Mouse (Mus musculus) midbrain, embryonic 14.5 days (tissue): ENCODE results near the gene Gm20388. TPM values are rescaled to one million over a fixed set of nuclear protein-coding genes. Genes with fewer than 3 reads are reported as not detected.

Source experiments
- ATAC-seq: fragments of 200-750 bp; cut with Nextera tagmentation; 2 replicates; pipeline ENCODE4 v1.8.0; 2017; ENCODE audit warnings: moderate number of reproducible peaks, moderate library complexity; ENCODE audit not compliant: low FRiP score, low TSS enrichment
- DNase-seq: peaks from one replicate; pipeline ENCODE4 v3.0.0-alpha.2; 2015
- H3K27ac ChIP-seq: fragments of 300-500 bp; sonication (generic); replicated peaks from 2 replicates; pipeline ENCODE4 v1.5.1; 2014; ENCODE audit warnings: mild to moderate bottlenecking, low read depth, low read length, moderate library complexity
- H3K27me3 ChIP-seq: fragments of 300-500 bp; sonication (generic); 2 replicates; pipeline ENCODE4 v1.6.1; 2014; ENCODE audit warnings: low read length, control low read depth, mixed read lengths; ENCODE audit not compliant: control insufficient read depth, insufficient read depth
- H3K36me3 ChIP-seq: fragments of 300-500 bp; sonication (generic); 2 replicates; pipeline ENCODE4 v1.6.1; 2014; ENCODE audit warnings: low read length, control low read depth; ENCODE audit not compliant: control insufficient read depth, insufficient read depth
- H3K4me1 ChIP-seq: fragments of 300-500 bp; sonication (generic); 2 replicates; pipeline ENCODE4 v1.6.1; 2014; ENCODE audit warnings: mild to moderate bottlenecking, antibody characterized with exemption, low read length, control low read depth; ENCODE audit not compliant: control insufficient read depth, insufficient read depth
- H3K4me2 ChIP-seq: fragments of 300-500 bp; sonication (generic); 2 replicates; pipeline ENCODE4 v1.6.1; 2014; ENCODE audit warnings: mild to moderate bottlenecking, low read length, moderate library complexity
- H3K4me3 ChIP-seq: fragments of 300-500 bp; sonication (generic); replicated peaks from 2 replicates; pipeline ENCODE4 v1.5.1; 2014; ENCODE audit warnings: low read depth, low read length
- H3K9ac ChIP-seq: fragments of 300-500 bp; sonication (generic); replicated peaks from 2 replicates; pipeline ENCODE4 v1.6.1; 2014; ENCODE audit warnings: mild to moderate bottlenecking, low read length, moderate library complexity
- H3K9me3 ChIP-seq: fragments of 300-500 bp; sonication (generic); 2 replicates; pipeline ENCODE4 v1.6.1; 2016; ENCODE audit warnings: low read length, control low read depth, mixed read lengths; ENCODE audit not compliant: control insufficient read depth
- WGBS: fragments of 180-500 bp; shearing (Covaris S2); extraction: QIAGEN DNeasy Blood & Tissue Kit; methylation state at CpG from one replicate; pipeline ENCODE4 v1.1.7; 2014; 5-methylcytosine and 5-hydroxymethylcytosine counted together
- polyA plus RNA-seq: library from polyadenylated mRNA; unstranded; fragments of >200 nt; fragmentation: Nextera tagmentation; extraction: Ambion mirVana; gene quantifications from 2 replicates; pipeline ENCODE4 v1.2.1, GENCODE M21; 2014

The Gm20388 gene
- polyA plus RNA-seq, 1 experiment from 2014 or later: 4.1 TPM

DNA sequence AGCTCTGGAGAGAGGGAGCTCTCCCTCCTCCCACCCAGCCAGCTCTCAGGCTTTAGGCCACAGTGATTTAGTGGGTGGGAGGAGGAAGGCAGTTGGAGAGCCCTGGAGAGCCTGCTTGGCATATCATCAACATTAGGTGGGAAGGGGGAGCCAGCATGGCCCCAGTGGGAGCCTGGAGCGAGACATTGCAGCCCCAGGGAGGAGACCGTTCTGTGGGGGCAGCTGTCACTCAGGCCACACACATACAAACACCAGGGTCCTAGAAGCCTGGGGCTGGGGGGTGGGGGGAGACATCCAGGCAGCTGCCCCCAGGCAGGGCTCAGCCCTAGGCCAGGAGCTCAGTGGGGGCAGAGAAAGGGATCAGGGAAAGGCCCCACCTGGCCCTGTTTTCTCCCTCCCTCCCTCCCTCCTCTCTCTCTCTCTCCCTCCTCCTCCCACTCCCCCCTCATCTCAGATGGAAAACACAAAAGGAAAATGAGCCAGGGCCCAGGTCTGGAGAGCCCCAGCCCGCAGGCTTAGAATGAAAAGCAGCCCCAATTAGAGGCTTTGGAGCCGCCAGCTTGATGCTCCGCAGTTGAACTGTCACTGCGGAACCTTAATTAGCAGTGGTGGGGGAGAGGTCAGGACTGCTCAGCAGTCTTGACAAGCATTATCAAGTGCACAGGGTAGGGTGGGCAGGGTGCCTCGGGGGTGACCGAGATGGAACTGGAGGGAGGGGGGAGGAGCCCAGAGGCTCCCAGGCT lies 514.7 kb downstream of the Gm20388 start:
- H3K9me3 ChIP-seq: no peaks in the 10 kb centered on the region
- no peak overlapping the region for H3K4me3 ChIP-seq
- 5% methylated on average over 8 of the region's 8 CpGs for WGBS
- DNase-seq: peak; percentile 88
- H3K9ac ChIP-seq: peak overlapping the region; percentile 24; the same call in 1 of the 2 replicates
- no peaks in the 10 kb centered on the region for H3K27me3 ChIP-seq
- H3K4me2 ChIP-seq: peak overlapping the region; percentile 14; the same call in 1 of the 2 replicates
- peak overlapping the region; percentile 89 for H3K27ac ChIP-seq
- peak; percentile 79 for ATAC-seq
- peaks cover 76% of the 10 kb centered on the region for H3K4me1 ChIP-seq
- no peaks in the 10 kb centered on the region for H3K36me3 ChIP-seq

DNA sequence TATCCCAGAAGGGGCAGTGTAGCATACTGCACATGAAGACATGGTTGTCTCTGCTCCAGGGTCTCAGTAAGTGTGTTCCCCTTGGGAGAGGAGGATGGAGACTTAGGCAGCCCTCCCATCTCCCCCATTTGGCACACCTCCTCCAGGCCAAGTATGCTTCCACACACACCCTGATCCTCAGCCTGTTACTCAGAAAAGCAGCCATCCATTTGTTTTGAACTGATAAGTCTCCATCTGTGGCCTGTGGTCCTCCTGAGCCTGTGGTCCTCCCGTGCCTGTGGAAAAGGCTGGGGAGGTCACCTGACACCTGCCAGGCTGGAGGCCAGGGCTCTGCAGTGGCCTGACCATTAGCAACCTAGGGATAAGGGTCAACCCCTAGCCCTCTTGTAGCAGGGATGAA lies 515.5 kb downstream of the Gm20388 start:
- WGBS: 18% methylated on average over 1 of the region's 1 CpGs
- H3K36me3 ChIP-seq: no peaks in the 10 kb centered on the region

DNA sequence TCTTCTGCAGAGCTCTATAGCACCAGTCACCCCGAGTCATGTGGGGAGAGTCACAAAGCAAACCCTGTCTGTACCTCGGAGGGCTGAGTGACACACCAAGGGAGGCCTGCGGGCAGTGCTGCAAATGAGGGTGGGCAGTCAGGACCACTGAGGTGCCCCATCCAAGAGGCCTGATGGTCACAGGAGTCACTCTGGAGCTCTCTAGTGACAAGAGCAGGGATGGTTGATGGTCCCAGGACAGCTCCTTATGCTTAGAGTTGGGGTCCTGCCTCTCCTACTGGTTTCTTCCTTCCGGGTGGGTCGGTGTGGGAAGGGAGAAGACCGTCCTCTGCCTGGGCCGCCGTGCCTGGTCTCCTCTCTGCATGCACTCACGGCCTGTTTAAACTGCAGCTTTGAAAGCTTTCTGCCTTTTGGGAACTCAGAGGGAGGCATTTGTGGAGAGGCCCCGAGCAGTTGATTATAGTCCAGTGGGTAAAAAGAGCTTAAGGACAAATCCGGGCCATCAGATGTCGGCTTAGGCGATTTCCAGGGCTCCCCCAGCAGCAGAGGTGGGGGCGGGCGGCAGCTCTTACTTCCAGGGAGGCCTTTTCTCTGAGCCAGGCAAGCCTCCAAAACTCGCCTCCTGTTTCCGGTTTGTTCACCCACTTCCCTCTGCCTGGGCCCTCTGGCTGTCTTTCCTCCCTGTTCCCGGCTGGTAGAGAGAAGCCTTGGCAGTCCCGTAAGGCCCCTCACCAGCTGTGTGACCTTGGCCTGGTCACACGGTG lies 516.2 kb downstream of the Gm20388 start:
- Histone ChIP-seq H3K9ac (no peak overlapping the region), H3K4me1 (peaks cover 63% of the 10 kb centered on the region), H3K4me2 (no peak overlapping the region), H3K27ac (peak overlapping the region; percentile 89), H3K27me3 (no peaks in the 10 kb centered on the region), H3K4me3 (no peak overlapping the region), H3K9me3 (no peaks in the 10 kb centered on the region), H3K36me3 (no peaks in the 10 kb centered on the region)
- DNase-seq (peak; percentile 72), ATAC-seq (no peak)
- WGBS: 16% methylated on average over 20 of the region's 20 CpGs

More for the DNA sequence above, 515.5 kb downstream of the Gm20388 start:
- Histone ChIP-seq H3K9me3 (no peaks in the 10 kb centered on the region), H3K9ac (no peak overlapping the region), H3K27me3 (no peaks in the 10 kb centered on the region), H3K27ac (peak overlapping the region; percentile 89), H3K4me2 (no peak overlapping the region), H3K4me1 (peaks cover 70% of the 10 kb centered on the region), H3K4me3 (no peak overlapping the region)
- DNase-seq (no peak), ATAC-seq (no peak)

DNA sequence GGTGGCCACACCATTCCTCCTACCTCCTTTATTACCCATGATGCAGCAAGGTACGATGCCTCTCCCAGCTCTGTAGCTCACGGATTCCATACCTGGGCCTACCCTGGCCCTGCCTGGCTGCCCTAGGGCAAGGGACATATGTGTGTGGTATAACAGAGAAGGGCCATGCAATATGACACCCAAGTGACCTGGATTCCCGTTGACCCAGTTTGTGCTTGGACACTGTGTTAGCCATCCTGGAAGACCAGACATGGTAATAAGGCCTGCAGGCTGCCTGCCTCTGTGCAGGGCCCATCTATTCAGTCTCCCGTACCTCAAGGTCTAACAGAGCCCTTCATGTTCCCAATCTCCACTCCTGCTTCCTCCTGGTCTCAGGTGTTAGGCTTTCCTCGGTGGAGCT lies 517.9 kb downstream of the Gm20388 start:
- no peak for ATAC-seq
- DNase-seq: no peak

DNA sequence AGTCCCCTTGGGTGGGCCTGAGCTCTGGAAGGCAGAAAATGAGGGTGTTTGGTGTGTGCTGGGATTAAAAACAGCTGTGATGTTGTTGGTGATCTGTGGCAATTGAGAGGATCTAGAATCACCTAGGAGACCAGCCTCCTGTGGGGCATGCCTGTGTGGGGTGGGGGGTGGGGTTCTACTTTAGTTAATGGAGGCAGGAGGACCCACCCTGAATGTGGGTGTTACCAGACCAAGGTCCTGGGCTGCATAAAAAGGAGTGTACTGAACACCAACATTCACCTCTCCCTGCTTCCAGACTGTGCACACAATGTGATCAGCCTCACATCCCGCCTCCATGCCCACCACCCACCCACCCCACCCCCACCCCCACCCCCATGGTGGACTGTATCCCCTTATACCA lies 518.5 kb downstream of the Gm20388 start:
- no peaks in the 10 kb centered on the region for H3K36me3 ChIP-seq
- H3K27me3 ChIP-seq: no peaks in the 10 kb centered on the region
- no peak overlapping the region for H3K27ac ChIP-seq
- DNase-seq (no peak), ATAC-seq (no peak)
- no peak overlapping the region for H3K4me3 ChIP-seq
- WGBS: 88% methylated on average over 1 of the region's 1 CpGs
- H3K9me3 ChIP-seq: no peaks in the 10 kb centered on the region
- H3K9ac ChIP-seq: no peak overlapping the region
- peaks cover 40% of the 10 kb centered on the region for H3K4me1 ChIP-seq
- H3K4me2 ChIP-seq: no peak overlapping the region

More for the DNA sequence above, 517.9 kb downstream of the Gm20388 start:
- Histone ChIP-seq H3K27me3 (no peaks in the 10 kb centered on the region), H3K4me1 (peaks cover 47% of the 10 kb centered on the region), H3K27ac (no peak overlapping the region), H3K4me3 (no peak overlapping the region), H3K4me2 (no peak overlapping the region), H3K9me3 (no peaks in the 10 kb centered on the region), H3K9ac (no peak overlapping the region), H3K36me3 (no peaks in the 10 kb centered on the region)
- WGBS: 86% methylated on average over 5 of the region's 5 CpGs

DNA sequence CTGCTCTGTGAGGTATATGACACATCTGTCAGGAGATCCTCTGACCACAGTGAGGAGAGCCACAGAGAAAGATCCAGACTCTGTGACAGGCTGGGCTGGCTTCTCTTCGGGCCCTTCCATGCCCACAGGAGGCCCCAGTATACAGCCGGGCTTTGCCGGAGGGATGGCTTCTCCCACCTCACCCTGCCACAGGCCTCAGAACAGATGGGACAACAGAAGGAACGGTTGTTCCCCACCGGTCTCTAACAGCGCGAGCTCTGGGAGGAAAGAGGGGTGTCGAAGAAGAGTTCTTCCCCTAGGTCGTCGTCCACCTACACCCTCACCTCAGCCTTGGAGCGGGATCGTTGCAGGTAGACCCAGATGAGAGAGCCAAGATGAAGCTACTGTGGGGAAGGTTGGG lies 520.4 kb downstream of the Gm20388 start:
- H3K36me3 ChIP-seq: no peaks in the 10 kb centered on the region
- no peaks in the 10 kb centered on the region for H3K27me3 ChIP-seq
- no peak overlapping the region for H3K27ac ChIP-seq
- no peak overlapping the region for H3K4me2 ChIP-seq
- WGBS: 80% methylated on average over 12 of the region's 12 CpGs
- no peak overlapping the region for H3K4me3 ChIP-seq
- no peak overlapping the region for H3K9ac ChIP-seq
- ATAC-seq (no peak), DNase-seq (no peak)
- peaks cover 21% of the 10 kb centered on the region for H3K4me1 ChIP-seq
- no peaks in the 10 kb centered on the region for H3K9me3 ChIP-seq

DNA sequence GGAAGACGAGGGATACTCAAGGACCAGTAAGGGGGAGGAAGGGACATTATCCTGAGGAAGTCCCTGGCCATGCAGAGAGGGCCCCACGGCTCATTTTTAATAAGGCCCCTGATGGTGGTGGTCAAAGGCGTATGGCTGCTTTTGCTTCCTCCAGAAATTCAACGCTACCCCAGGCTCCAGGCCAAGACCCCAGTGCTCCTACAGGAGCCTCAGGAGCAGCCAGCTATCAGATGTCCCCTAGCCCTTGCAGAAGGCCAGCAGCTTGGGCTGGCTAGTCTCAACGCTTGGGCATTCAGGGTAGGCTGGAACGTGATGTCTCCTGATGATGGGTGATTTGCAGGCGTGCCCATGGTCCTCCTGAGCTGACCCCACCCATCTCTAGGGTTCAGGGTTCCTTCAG lies 521.8 kb downstream of the Gm20388 start:
- WGBS: 75% methylated on average over 7 of the region's 7 CpGs
- DNase-seq (no peak), ATAC-seq (no peak)
- peaks cover 4% of the 10 kb centered on the region; the same call in 1 of the 2 replicates for H3K27me3 ChIP-seq
- no peaks in the 10 kb centered on the region for H3K9me3 ChIP-seq
- no peak overlapping the region for H3K27ac ChIP-seq
- H3K9ac ChIP-seq: no peak overlapping the region
- H3K4me1 ChIP-seq: peaks cover 9% of the 10 kb centered on the region
- H3K36me3 ChIP-seq: no peaks in the 10 kb centered on the region
- no peak overlapping the region for H3K4me3 ChIP-seq
- no peak overlapping the region for H3K4me2 ChIP-seq

DNA sequence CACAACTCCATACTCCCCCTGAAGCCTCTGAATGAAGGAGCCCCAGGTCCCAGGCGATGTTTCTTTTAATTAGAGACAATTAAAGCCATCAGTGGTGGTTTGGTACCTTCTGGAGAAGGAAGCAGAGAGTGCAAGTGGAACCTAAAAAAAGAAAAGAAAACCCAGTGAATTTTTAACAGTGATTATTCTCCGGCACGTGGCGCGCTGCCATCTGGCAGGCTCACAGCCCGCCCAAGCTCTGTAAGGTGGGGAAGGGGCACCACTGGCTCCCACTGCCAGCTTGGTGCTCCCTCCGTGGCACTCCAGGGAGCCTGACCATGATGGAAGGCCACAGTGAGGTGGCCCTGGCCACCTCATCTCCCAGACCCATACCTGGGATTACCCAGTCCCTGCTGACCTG lies 522.5 kb downstream of the Gm20388 start:
- no peak for DNase-seq
- Histone ChIP-seq H3K4me2 (no peak overlapping the region), H3K27me3 (peaks cover 4% of the 10 kb centered on the region; the same call in 1 of the 2 replicates), H3K27ac (0 out of 2 replicates have a peak overlapping the region, but pooled peaks have one; percentile 5), H3K9ac (no peak overlapping the region), H3K4me1 (peaks cover 12% of the 10 kb centered on the region), H3K36me3 (no peaks in the 10 kb centered on the region), H3K4me3 (no peak overlapping the region), H3K9me3 (no peaks in the 10 kb centered on the region)
- 72% methylated on average over 7 of the region's 7 CpGs for WGBS
- no peak for ATAC-seq
